Mouse (Mus musculus): ENCODE results near the gene Aprt. TPM values are rescaled to one million over a fixed set of nuclear protein-coding genes. Genes with fewer than 3 reads are reported as not detected.

The Aprt gene
- polyA plus RNA-seq, 1 experiment: 236 TPM

DNA sequence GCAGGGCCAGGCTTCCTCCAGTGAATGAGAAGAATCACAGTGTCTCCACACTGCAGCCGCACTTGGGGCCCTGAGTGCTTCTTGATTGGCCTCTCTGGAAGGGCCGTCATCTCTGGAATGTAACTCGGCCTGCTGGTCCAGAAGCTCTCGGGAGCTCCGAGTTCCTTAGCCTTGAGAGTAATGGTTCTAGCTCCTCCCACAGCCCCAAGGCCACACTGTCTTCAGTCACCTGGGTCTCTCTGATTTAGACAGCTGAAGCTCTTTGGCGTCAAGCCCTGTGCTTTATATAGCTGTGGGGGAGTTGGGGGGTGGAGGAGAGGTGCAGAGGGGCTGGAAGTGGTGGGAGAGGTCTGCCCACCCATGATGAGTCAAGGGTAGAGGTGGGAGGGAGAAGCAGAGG, 39.7 kb downstream of the Aprt start:
- TF ChIP-seq GATA1 (IDR thresholded peaks at IDR 0.05; ENCODE audit: low read length): no peak

DNA sequence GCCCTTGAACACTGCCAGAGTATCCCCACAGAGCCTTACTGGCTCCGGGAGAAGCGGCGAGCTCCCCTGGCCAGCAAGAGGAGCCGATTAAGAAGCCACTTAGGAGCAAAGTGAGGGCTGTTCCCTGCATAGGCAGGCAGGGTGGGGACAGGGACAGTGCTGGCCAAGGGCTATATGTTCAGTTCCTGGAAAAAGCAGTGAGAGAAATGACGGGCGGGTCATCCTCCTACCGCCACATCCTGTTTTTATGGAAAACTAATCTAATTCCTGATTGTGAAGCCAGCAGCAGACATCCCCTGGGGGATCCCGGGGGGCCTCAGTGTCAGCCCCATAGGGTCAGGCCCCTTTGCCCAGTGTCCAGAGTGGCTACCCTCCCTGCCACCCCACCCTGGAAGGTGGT, 45.4 kb downstream of the Aprt start:
- TF ChIP-seq GATA1 (IDR thresholded peaks at IDR 0.05; ENCODE audit: low read length): no peak

DNA sequence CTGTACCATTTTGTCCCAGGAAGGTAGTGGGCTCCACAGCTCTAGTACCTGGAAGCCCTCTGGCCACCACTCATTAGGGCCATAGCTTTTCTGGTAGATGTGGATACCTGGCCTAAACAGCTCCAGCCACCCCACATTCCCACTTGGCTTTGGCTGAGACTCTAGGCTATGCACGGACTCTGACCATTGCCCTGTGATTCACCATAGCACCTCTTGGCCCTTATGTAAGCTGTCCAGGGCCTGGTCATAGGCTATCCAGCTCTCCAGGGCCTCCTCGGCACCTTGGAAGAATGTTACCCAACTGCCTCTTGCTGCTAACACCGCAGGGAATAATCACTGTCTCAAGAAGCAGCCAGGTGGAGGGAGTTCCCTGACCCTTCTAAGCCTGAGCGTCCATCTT, 47.5 kb downstream of the Aprt start:
- no peak for TF ChIP-seq GATA1 (IDR thresholded peaks at IDR 0.05; ENCODE audit: low read length)

DNA sequence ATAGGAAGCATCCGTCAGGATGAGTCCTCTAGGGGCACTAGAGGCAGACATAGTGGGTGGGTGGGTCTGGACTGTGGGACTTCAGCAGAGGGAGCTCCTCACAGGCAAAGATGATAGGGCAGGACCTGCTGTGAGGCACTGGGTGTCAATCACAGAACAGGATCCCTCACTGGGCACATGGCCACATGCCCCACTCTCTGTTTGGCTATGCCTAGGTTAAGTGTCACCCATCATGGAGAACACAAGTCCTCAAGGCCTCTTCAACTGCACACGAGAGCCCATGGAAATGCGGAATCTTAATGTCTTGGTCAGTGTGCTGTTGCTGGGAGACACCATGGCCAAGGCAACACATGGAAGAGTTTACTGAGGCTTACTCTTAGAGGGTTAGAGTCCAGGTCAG, 48.8 kb downstream of the Aprt start:
- TF ChIP-seq GATA1 (IDR thresholded peaks at IDR 0.05; ENCODE audit: low read length): no peak

DNA sequence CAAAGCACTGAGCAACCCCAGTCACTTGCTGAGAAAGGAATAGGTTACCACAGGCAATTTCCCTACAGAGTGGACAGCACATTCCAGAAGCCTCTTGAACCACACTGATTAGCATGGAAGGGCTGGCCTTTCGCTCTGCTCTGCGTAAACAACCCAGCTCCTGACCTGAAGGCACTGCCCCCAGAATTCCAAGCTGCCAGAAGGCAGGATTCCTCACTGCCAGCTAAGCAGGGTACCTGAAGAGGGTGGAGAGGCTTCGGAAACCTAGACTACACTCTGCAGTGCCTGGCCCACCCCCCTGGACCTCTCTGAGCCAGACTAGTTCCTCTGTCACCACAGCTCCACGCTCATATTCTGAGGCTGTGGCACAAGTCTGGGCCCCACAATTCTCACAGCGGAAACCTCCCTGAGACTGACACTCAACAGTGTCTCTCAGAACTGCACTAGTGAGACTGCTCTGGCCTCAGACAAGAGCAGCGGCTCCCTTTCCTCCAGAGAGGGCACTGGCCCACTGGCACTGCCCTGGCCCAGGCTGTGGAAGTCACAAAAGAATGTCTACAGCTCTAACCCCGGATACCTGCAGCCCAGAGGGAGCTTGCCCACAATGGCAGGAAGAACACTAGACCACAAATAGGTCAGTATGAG, 50.1 kb downstream of the Aprt start:
- TF ChIP-seq GATA1 (IDR thresholded peaks at IDR 0.05; ENCODE audit: low read length): no peak

DNA sequence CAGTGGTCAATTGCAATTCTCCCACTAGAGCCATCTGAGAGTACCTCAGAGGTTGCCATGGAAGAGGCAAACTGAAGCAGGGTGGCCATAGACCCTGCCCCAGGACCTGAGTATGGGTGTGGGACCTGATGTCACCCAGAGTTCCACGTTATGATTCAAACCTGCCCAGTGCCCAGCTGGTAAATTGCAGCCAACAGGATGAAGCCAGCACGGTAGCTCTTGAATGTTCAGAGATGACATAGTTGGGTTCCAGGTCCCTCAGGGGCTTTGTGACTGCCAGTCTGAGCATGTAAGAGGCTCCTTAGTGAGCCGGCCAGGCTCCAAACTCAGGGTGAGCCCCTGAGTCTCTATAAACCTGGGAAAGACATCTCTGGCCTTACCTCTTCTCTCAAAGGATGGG, 50.6 kb downstream of the Aprt start:
- no peak for TF ChIP-seq GATA1 (IDR thresholded peaks at IDR 0.05; ENCODE audit: low read length)

DNA sequence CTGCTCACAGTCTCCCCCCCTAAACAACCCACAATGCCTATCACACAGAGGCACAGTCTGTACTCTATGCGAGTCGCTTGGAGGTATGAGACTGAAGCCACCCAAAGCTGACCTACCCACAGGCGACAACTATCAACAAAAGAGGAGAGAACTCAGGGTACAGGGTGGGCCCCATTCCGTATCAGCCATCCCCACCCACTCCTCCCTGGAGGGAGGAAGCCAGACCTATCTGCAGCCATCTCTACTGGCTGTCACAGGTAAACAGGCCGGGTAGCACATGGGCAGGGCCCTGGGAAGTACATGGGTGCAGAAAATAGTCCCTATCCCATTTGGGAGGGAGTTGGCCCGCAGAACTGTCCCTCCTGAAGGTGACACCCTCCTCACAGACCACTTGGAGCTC, 51.7 kb downstream of the Aprt start:
- TF ChIP-seq GATA1 (IDR thresholded peaks at IDR 0.05; ENCODE audit: low read length): no peak

Other genes starting within 250 kb of the Aprt start
- not detected in 2 replicates for gene Trhr2, start 216.2 kb downstream of the Aprt start, polyA plus RNA-seq (2012)
- gene Zc3h18, start 200.3 kb downstream of the Aprt start, polyA plus RNA-seq (2012): 148 and 187 TPM in 2 replicates
- 0.15 and 0.27 TPM in 2 replicates for gene Il17c, start 154.9 kb downstream of the Aprt start, polyA plus RNA-seq (2012)
- 197 and 218 TPM in 2 replicates for gene Cyba, start 144.0 kb downstream of the Aprt start, polyA plus RNA-seq (2012)
- 66.0 and 70.7 TPM in 2 replicates for gene Mvd, start 133.5 kb downstream of the Aprt start, polyA plus RNA-seq (2012)
- gene Snai3, start 116.2 kb downstream of the Aprt start, polyA plus RNA-seq (2012): not detected in 2 replicates
- gene Rnf166, start 100.8 kb downstream of the Aprt start, polyA plus RNA-seq (2012): 26.8 and 32.6 TPM in 2 replicates
- gene Ctu2, start 100.8 kb downstream of the Aprt start, polyA plus RNA-seq (2012): 34.0 and 38.9 TPM in 2 replicates
- gene Piezo1, start 25.6 kb downstream of the Aprt start, polyA plus RNA-seq (2012): 69.8 and 70.8 TPM in 2 replicates
- 256 and 305 TPM in 2 replicates for gene Cdt1, start 8.9 kb downstream of the Aprt start, polyA plus RNA-seq (2012)
- gene Galns, start 34.6 kb upstream of the Aprt start, polyA plus RNA-seq (2012): 3.2 and 3.4 TPM in 2 replicates
- gene Trappc2l, start 34.7 kb upstream of the Aprt start, polyA plus RNA-seq (2012): 0.46 and 1.2 TPM in 2 replicates
- gene Pabpn1l, start 45.8 kb upstream of the Aprt start, polyA plus RNA-seq (2012): not detected in 2 replicates
- gene Cbfa2t3, start 122.2 kb upstream of the Aprt start, polyA plus RNA-seq (2012): 256 and 273 TPM in 2 replicates
- 0.14 and 0.15 TPM in 2 replicates for gene Acsf3, start 198.6 kb upstream of the Aprt start, polyA plus RNA-seq (2012)